Mouse (Mus musculus) testis, postnatal 14 days (tissue): ENCODE measurements around the gene Pdcd1lg2.
"Not testable (repeated sequence)": the region's sequence is repeated elsewhere in the genome, so short reads cannot be mapped to it uniquely, and the experiment has no call there.

Experiments used
- DNase-seq: peaks from one replicate; pipeline ENCODE4 v3.0.0; 2021; ENCODE audit warnings: low spot score

The Pdcd1lg2 gene

GRCm38 (mm10) chr19:29384412-29384811, 26.3 kb upstream of the Pdcd1lg2 start:
- DNase-seq = no peak

- DNase-seq = no peak
These were observed 25.7 kb upstream of the Pdcd1lg2 start for GRCm38 (mm10) chr19:29384994-29385393.

GRCm38 (mm10) chr19:29385822-29386221, 24.9 kb upstream of the Pdcd1lg2 start:
- DNase-seq = no peak

DNA sequence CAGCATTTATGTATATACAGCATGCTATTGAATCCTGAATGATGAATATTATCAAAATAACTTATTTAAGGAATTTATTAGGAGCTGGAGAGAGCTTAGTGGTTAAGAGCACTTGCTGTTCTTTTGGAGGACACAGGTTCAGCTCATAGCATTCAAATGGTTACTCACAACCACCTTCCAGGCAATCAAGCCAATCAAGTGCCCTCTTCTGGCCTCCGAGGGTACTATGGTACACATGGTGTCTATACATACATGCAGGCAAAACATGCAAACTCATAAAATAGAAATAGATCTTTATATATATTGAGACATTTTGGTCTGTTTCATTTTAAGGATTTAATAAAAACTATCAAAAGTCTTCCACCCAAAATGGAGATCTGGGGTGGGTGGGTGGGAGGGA, 21.9 kb upstream of the Pdcd1lg2 start:
- DNase-seq = no peak

- DNase-seq = no peak
These were observed 20.2 kb upstream of the Pdcd1lg2 start for GRCm38 (mm10) chr19:29390483-29390882.

GRCm38 (mm10) chr19:29391279-29391678, 19.4 kb upstream of the Pdcd1lg2 start:
- DNase-seq = no peak

- no peak for DNase-seq
These were observed 17.4 kb upstream of the Pdcd1lg2 start for GRCm38 (mm10) chr19:29393333-29393732.

DNA sequence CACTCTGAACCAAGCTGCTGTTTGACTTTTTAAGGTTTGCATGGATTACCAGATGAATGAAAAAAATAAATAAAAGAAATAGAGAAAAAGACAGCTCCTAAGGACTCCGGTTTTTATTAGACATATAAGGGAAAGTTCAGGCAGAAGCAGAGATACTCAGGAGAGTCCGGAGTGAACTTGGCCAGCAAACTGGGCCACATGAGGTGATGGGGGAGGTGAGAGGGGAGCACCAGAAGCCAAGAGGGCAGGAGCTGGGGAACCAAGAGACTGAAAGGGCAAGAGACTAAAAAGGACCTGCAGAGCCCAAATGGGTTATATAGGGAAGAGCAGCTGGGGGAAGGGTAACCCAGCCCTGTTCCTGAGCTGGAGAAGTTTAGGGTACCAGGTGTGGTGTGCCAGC, 16.0 kb upstream of the Pdcd1lg2 start:
- no peak for DNase-seq

- DNase-seq = no peak
These were observed 14.4 kb upstream of the Pdcd1lg2 start for GRCm38 (mm10) chr19:29396353-29396752.

GRCm38 (mm10) chr19:29399786-29400185, 10.9 kb upstream of the Pdcd1lg2 start:
- no peak for DNase-seq

- no peak for DNase-seq
These were observed 10.3 kb upstream of the Pdcd1lg2 start for GRCm38 (mm10) chr19:29400466-29400865.

DNA sequence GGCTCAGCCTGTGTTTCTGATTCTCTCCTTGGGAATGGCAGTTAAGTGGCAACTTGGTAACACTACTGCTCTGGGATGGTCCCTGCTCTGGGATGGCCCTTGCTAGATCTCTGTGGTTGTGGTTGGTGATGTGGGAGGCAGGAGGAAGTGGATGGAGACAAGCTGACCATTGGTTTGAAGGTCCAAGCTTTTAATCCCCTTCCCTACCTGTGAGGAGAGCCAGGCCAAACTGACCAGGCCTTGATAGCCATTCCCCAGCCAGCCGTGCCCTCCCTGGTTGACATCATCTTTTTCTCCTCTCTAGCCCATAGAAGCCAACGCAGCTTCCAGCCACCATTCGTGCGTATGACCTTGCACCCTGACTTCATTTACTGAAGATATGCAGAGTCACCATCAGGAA, 8.1 kb upstream of the Pdcd1lg2 start:
- no peak for DNase-seq

DNA sequence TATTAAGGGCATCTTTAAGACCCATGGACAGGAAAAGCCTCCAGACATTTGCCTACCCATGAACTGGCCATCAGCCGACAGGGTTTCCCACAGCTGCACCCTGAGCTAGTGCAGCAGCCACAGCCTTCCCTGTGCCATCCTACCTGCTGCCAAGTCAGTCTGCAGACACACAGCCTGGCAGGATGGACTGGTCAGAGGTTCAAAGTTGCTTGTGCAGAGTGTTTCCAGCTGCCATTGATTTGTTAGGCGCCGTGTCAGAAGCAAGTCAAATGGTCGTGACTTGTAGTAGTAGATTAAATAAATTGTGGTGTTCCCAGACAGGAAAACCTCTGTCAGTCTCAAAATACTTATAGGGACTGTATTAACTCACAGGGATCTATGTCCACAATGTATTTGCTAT, 7.5 kb upstream of the Pdcd1lg2 start:
- DNase-seq = no peak

- no peak for DNase-seq
These were observed 5.3 kb upstream of the Pdcd1lg2 start for GRCm38 (mm10) chr19:29405388-29405787.

DNA sequence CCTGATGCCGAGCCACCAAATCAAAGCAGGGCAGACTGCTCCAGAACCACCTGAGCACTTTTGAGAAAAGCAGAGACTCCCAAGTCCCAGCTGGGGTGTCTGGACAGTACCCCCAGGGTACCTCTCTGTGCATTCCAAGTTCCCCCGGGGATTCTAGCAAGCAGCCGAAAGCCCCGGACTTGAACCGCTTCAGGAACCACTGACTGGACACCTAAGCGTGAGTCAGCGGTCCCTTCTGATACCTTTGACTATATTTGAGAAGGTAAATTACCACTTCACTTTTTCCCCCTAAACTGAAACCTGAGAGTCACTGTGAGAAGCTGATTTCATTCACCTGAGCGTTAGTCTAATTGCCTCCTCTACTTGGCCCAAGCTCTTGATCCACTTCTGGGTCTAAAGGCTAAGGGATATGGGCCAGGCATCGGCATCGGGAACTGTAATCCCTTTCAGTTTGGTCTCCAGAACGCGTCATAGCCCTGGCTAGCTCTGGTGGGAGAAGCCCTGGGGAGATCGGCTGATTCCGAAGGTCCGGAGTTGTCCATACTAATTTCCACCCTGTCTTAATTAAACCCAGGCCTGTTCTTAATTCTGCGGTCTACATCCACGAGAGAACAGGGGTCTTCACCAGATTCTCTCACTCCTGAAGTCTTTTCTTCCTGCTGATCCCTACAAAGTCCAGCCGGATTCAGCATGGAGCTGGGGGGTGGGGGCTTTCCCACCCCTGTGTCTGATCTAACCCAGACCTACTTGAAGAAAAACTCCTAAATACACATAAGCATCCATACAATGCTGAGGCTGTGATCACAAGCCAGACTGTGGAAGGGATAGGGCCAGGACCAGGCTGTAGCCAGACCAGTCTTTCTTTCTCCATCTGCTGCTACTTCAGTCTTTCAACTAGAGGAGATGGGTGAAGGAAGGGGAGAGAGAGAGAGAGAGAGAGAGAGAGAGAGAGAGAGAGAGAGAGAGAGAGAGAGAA, 4.4 kb upstream of the Pdcd1lg2 start:
- no peak for DNase-seq

DNA sequence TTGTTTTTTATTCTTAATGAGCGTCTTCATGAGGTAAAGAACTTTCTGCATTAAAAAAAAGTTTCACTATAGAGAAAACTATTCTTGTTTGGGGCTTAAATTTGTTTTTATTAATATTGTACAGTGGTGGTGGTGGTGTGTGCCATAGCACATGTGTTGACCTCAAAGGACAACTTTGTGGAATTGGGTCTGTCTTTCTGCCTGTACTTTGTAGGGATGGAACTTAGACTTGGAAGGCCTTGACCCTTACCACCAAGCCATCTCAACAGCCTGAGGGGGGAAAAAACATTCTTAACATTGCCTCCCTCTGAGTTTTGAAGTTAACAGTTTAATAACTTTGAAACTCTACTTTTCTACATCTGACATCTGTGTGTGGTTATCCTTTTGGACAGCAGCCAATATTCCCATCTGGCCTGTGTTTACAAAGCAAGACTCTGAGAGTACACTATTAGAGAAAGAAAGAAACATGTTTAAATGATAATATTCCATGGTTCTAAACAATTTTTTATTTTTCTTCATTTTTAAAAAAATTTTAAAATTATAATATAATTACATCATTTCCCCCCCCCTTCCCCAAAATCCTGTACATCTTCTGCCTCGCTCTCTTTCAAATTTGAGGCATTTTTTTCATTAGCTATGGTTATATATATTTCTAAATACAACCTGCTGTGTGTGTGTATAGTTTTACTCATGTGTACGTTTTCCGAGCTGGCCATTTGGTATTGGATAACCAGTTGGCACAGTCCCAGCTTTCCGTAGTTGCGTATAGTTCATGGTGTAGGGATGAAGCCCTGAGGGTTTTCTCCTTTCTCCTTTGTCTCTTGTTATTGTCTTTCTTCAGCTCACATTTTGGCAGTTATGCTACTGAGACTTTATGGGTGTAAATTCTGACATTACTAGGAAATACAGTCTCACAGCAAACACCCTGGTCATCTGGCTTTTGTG, 2.0 kb downstream of the Pdcd1lg2 start:
- no peak for DNase-seq

GRCm38 (mm10) chr19:29414513-29414912, 3.8 kb downstream of the Pdcd1lg2 start:
- no peak for DNase-seq

- DNase-seq = not testable (repeated sequence)
These were observed 4.2 kb downstream of the Pdcd1lg2 start for GRCm38 (mm10) chr19:29414917-29415316.

GRCm38 (mm10) chr19:29416393-29416902, 5.7 kb downstream of the Pdcd1lg2 start:
- no peak for DNase-seq

GRCm38 (mm10) chr19:29417188-29417587, 6.5 kb downstream of the Pdcd1lg2 start:
- DNase-seq = no peak

- DNase-seq = no peak
These were observed 7.2 kb downstream of the Pdcd1lg2 start for GRCm38 (mm10) chr19:29417894-29418293.

DNA sequence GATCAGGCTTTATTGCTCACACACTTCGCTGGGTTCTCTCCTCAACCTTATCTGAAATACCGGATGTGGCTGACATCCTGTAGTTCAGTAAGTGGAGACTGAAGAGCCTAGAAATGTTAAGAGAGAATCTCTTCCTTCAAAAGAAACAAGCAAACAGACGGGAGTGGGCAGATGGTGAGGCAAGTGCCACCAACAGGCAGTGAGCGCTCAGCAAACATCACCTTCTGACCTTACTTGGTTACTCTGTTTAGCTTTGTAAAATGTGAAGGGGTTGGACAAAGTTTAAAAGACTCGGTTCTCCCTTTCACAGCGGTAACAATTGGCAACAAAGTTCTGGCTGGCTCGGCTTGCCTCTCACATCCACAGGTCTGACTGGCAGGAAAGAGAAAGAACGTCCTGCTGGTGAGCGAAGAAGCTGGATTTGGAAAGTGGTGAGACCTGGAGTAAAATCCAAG, 8.0 kb downstream of the Pdcd1lg2 start:
- peak; percentile 74 for DNase-seq
